Mouse (Mus musculus): ENCODE results near the gene Pkd1l2. TPM values are rescaled to one million over a fixed set of nuclear protein-coding genes. Genes with fewer than 3 reads are reported as not detected.
A peak's percentile ranks its signal among the peaks of the same experiment; 100 is the strongest.

The Pkd1l2 gene
- polyA plus RNA-seq, 1 experiment from 2014 or later: not detected

GRCm38 (mm10) chr8:117082947-117083559, 804 bp upstream of the Pkd1l2 start:
- Histone ChIP-seq H3K27me3 (replicated peaks) (peaks cover 16% of the 10 kb centered on the region), H3K36me3 (no peaks in the 10 kb centered on the region), H3K4me2 (no peak overlapping the region), H3K4me3 (no peak overlapping the region), H3K4me1 (peaks cover 42% of the 10 kb centered on the region), H3K9me3 (no peaks in the 10 kb centered on the region), H3K9ac (0 out of 2 replicates have a peak overlapping the region, but pooled peaks have one; percentile 16), H3K27ac (replicated peaks) (no peak overlapping the region)
- WGBS: 37% methylated on average over 9 of the region's 9 CpGs
- no peak for ATAC-seq (ENCODE audit: extremely low read depth, insufficient number of reproducible peaks, low FRiP score, low TSS enrichment)

- H3K4me2 ChIP-seq: no peak overlapping the region
- ATAC-seq (ENCODE audit: extremely low read depth, insufficient number of reproducible peaks, low FRiP score, low TSS enrichment): no peak
- H3K4me1 ChIP-seq: peaks cover 26% of the 10 kb centered on the region
- H3K27me3 ChIP-seq (replicated peaks): peaks cover 20% of the 10 kb centered on the region
- H3K9me3 ChIP-seq: no peaks in the 10 kb centered on the region
- H3K36me3 ChIP-seq: no peaks in the 10 kb centered on the region
- no peak overlapping the region for H3K9ac ChIP-seq
- H3K27ac ChIP-seq (replicated peaks): no peak overlapping the region
- H3K4me3 ChIP-seq: no peak overlapping the region
- 81% methylated on average over 14 of the region's 14 CpGs for WGBS
These were observed 2.6 kb downstream of the Pkd1l2 start for GRCm38 (mm10) chr8:117079652-117080051.

- Histone ChIP-seq H3K27ac (replicated peaks) (no peak overlapping the region), H3K4me1 (peaks cover 21% of the 10 kb centered on the region), H3K9ac (no peak overlapping the region), H3K4me2 (no peak overlapping the region), H3K4me3 (no peak overlapping the region), H3K36me3 (no peaks in the 10 kb centered on the region), H3K9me3 (no peaks in the 10 kb centered on the region), H3K27me3 (replicated peaks) (peaks cover 20% of the 10 kb centered on the region)
- no peak for ATAC-seq (ENCODE audit: extremely low read depth, insufficient number of reproducible peaks, low FRiP score, low TSS enrichment)
- 70% methylated on average over 7 of the region's 7 CpGs for WGBS
These were observed 3.8 kb downstream of the Pkd1l2 start for GRCm38 (mm10) chr8:117078367-117078926.

- H3K9me3 ChIP-seq: no peaks in the 10 kb centered on the region
- H3K9ac ChIP-seq: no peak overlapping the region
- no peak overlapping the region for H3K4me3 ChIP-seq
- H3K4me1 ChIP-seq: peaks cover 10% of the 10 kb centered on the region; the same call in 1 of the 2 replicates
- H3K4me2 ChIP-seq: no peak overlapping the region
- peaks cover 8% of the 10 kb centered on the region for H3K27me3 ChIP-seq (replicated peaks)
- 43% methylated on average over 10 of the region's 10 CpGs for WGBS
- H3K27ac ChIP-seq (replicated peaks): no peak overlapping the region
- no peaks in the 10 kb centered on the region for H3K36me3 ChIP-seq
- no peak for ATAC-seq (ENCODE audit: extremely low read depth, insufficient number of reproducible peaks, low FRiP score, low TSS enrichment)
These were observed 7.7 kb downstream of the Pkd1l2 start for GRCm38 (mm10) chr8:117074350-117075182.

- no peak overlapping the region for H3K27ac ChIP-seq (replicated peaks)
- H3K36me3 ChIP-seq: no peaks in the 10 kb centered on the region
- peaks cover 5% of the 10 kb centered on the region; the same call in 1 of the 2 replicates for H3K27me3 ChIP-seq (replicated peaks)
- no peak overlapping the region for H3K4me2 ChIP-seq
- H3K9me3 ChIP-seq: no peaks in the 10 kb centered on the region
- H3K4me1 ChIP-seq: peaks cover 7% of the 10 kb centered on the region; the same call in 1 of the 2 replicates
- 76% methylated on average over 1 of the region's 1 CpGs for WGBS
- no peak for ATAC-seq (ENCODE audit: extremely low read depth, insufficient number of reproducible peaks, low FRiP score, low TSS enrichment)
- H3K9ac ChIP-seq: no peak overlapping the region
- H3K4me3 ChIP-seq: no peak overlapping the region
These were observed 12.5 kb downstream of the Pkd1l2 start for GRCm38 (mm10) chr8:117069708-117070107.

- no peak overlapping the region for H3K27ac ChIP-seq (replicated peaks)
- H3K4me1 ChIP-seq: no peaks in the 10 kb centered on the region
- WGBS: 72% methylated on average over 13 of the region's 13 CpGs
- H3K27me3 ChIP-seq (replicated peaks): peaks cover 10% of the 10 kb centered on the region; the same call in 1 of the 2 replicates
- no peak overlapping the region for H3K4me3 ChIP-seq
- no peaks in the 10 kb centered on the region for H3K36me3 ChIP-seq
- H3K4me2 ChIP-seq: no peak overlapping the region
- H3K9me3 ChIP-seq: no peaks in the 10 kb centered on the region
- no peak overlapping the region for H3K9ac ChIP-seq
- ATAC-seq (ENCODE audit: extremely low read depth, insufficient number of reproducible peaks, low FRiP score, low TSS enrichment): no peak
These were observed 14.0 kb downstream of the Pkd1l2 start for GRCm38 (mm10) chr8:117068294-117068693.

GRCm38 (mm10) chr8:117067396-117067795, 14.9 kb downstream of the Pkd1l2 start:
- Histone ChIP-seq H3K9me3 (peaks cover 2% of the 10 kb centered on the region; the same call in 1 of the 2 replicates), H3K27ac (replicated peaks) (no peak overlapping the region), H3K27me3 (replicated peaks) (peaks cover 10% of the 10 kb centered on the region; the same call in 1 of the 2 replicates), H3K9ac (no peak overlapping the region), H3K36me3 (no peaks in the 10 kb centered on the region), H3K4me2 (no peak overlapping the region), H3K4me3 (no peak overlapping the region), H3K4me1 (no peaks in the 10 kb centered on the region)
- no peak for ATAC-seq (ENCODE audit: extremely low read depth, insufficient number of reproducible peaks, low FRiP score, low TSS enrichment)
- 82% methylated on average over 11 of the region's 11 CpGs for WGBS

GRCm38 (mm10) chr8:117066955-117067354, 15.3 kb downstream of the Pkd1l2 start:
- H3K4me1 ChIP-seq: no peaks in the 10 kb centered on the region
- ATAC-seq (ENCODE audit: extremely low read depth, insufficient number of reproducible peaks, low FRiP score, low TSS enrichment): no peak
- H3K9me3 ChIP-seq: peaks cover 7% of the 10 kb centered on the region; the same call in 1 of the 2 replicates
- H3K27me3 ChIP-seq (replicated peaks): peaks cover 10% of the 10 kb centered on the region; the same call in 1 of the 2 replicates
- H3K4me2 ChIP-seq: no peak overlapping the region
- no peak overlapping the region for H3K9ac ChIP-seq
- H3K27ac ChIP-seq (replicated peaks): no peak overlapping the region
- no peak overlapping the region for H3K4me3 ChIP-seq
- no peaks in the 10 kb centered on the region for H3K36me3 ChIP-seq
- WGBS: 77% methylated on average over 7 of the region's 7 CpGs

GRCm38 (mm10) chr8:117061180-117061880, 20.9 kb downstream of the Pkd1l2 start:
- Histone ChIP-seq H3K36me3 (no peaks in the 10 kb centered on the region), H3K4me3 (no peak overlapping the region), H3K4me2 (no peak overlapping the region), H3K9ac (no peak overlapping the region), H3K9me3 (peaks cover 8% of the 10 kb centered on the region; the same call in 1 of the 2 replicates), H3K27ac (replicated peaks) (no peak overlapping the region), H3K27me3 (replicated peaks) (peaks cover 10% of the 10 kb centered on the region; the same call in 1 of the 2 replicates), H3K4me1 (no peaks in the 10 kb centered on the region)
- ATAC-seq (ENCODE audit: extremely low read depth, insufficient number of reproducible peaks, low FRiP score, low TSS enrichment): no peak
- WGBS: 45% methylated on average over 13 of the region's 13 CpGs

GRCm38 (mm10) chr8:117060306-117060705, 21.9 kb downstream of the Pkd1l2 start:
- Histone ChIP-seq H3K9me3 (peaks cover 8% of the 10 kb centered on the region; the same call in 1 of the 2 replicates), H3K4me1 (peaks cover 1% of the 10 kb centered on the region; the same call in 1 of the 2 replicates), H3K4me3 (no peak overlapping the region), H3K36me3 (no peaks in the 10 kb centered on the region), H3K4me2 (no peak overlapping the region), H3K27me3 (replicated peaks) (peaks cover 10% of the 10 kb centered on the region; the same call in 1 of the 2 replicates), H3K9ac (no peak overlapping the region), H3K27ac (replicated peaks) (no peak overlapping the region)
- ATAC-seq (ENCODE audit: extremely low read depth, insufficient number of reproducible peaks, low FRiP score, low TSS enrichment): no peak
- 69% methylated on average over 13 of the region's 13 CpGs for WGBS

- H3K4me2 ChIP-seq: no peak overlapping the region
- H3K27ac ChIP-seq (replicated peaks): no peak overlapping the region
- no peaks in the 10 kb centered on the region for H3K27me3 ChIP-seq (replicated peaks)
- peaks cover 7% of the 10 kb centered on the region; the same call in 1 of the 2 replicates for H3K4me1 ChIP-seq
- no peak overlapping the region for H3K9ac ChIP-seq
- WGBS: 52% methylated on average over 7 of the region's 7 CpGs
- H3K4me3 ChIP-seq: no peak overlapping the region
- no peak for ATAC-seq (ENCODE audit: extremely low read depth, insufficient number of reproducible peaks, low FRiP score, low TSS enrichment)
- H3K9me3 ChIP-seq: peaks cover 8% of the 10 kb centered on the region; the same call in 1 of the 2 replicates
- no peaks in the 10 kb centered on the region for H3K36me3 ChIP-seq
These were observed 23.2 kb downstream of the Pkd1l2 start for GRCm38 (mm10) chr8:117059021-117059420.

Data from heart, embryonic 13.5 days (tissue).